Mouse (Mus musculus) midbrain, embryonic 10.5 days (tissue): ENCODE results near the gene Hmmr. TPM values are rescaled to one million over a fixed set of nuclear protein-coding genes. Genes with fewer than 3 reads are reported as not detected.
"Not testable (repeated sequence)": the region's sequence is repeated elsewhere in the genome, so short reads cannot be mapped to it uniquely, and the experiment has no call there.

Experiments
- DNase-seq: peaks from one replicate; pipeline ENCODE4 v3.0.0-alpha.2; 2017; ENCODE audit warnings: low spot score
- H3K27ac ChIP-seq: fragments of 300-500 bp; sonication (generic); replicated peaks from 2 replicates; pipeline ENCODE4 v1.5.1; 2016; ENCODE audit warnings: mild to moderate bottlenecking
- H3K27me3 ChIP-seq: fragments of 300-500 bp; sonication (generic); 2 replicates; pipeline ENCODE4 v1.6.1; 2016; ENCODE audit warnings: low read depth, mild to moderate bottlenecking; ENCODE audit not compliant: poor library complexity, severe bottlenecking
- H3K36me3 ChIP-seq: fragments of 300-500 bp; sonication (generic); 2 replicates; pipeline ENCODE4 v1.6.1; 2016; ENCODE audit warnings: mild to moderate bottlenecking, moderate library complexity
- H3K4me1 ChIP-seq: fragments of 300-500 bp; sonication (generic); 2 replicates; pipeline ENCODE4 v1.6.1; 2016
- H3K4me3 ChIP-seq: fragments of 300-500 bp; sonication (generic); 2 replicates; pipeline ENCODE4 v1.5.1; 2016; ENCODE audit warnings: mild to moderate bottlenecking, moderate library complexity
- H3K9me3 ChIP-seq: fragments of 300-500 bp; sonication (generic); replicated peaks from 2 replicates; pipeline ENCODE4 v1.6.1; 2016; ENCODE audit warnings: mild to moderate bottlenecking
- WGBS: fragments of 180-500 bp; shearing (Covaris S2); methylation state at CpG from one replicate; pipeline ENCODE4 v1.1.7; 2016; 5-methylcytosine and 5-hydroxymethylcytosine counted together
- polyA plus RNA-seq: library from polyadenylated mRNA; unstranded; fragments of >200 nt; fragmentation: Nextera tagmentation; extraction: Ambion mirVana; gene quantifications from 2 replicates; pipeline ENCODE4 v1.2.1, GENCODE M21; 2016

The Hmmr gene
- polyA plus RNA-seq, 1 experiment from 2014 or later = 62.9 TPM

GRCm38 (mm10) chr11:40744348-40744747 is 11.1 kb upstream of the Hmmr start:
- no peak for DNase-seq
- H3K27ac ChIP-seq = no peak overlapping the region
- H3K9me3 ChIP-seq = no peaks in the 10 kb centered on the region
- H3K36me3 ChIP-seq = peaks cover 30% of the 10 kb centered on the region
- no peaks in the 10 kb centered on the region for H3K4me1 ChIP-seq
- WGBS = 81% methylated on average over 3 of the region's 3 CpGs
- no peaks in the 10 kb centered on the region for H3K27me3 ChIP-seq
- no peak overlapping the region for H3K4me3 ChIP-seq

- Histone ChIP-seq H3K4me1 (no peaks in the 10 kb centered on the region), H3K9me3 (no peaks in the 10 kb centered on the region), H3K27ac (no peak overlapping the region), H3K36me3 (peaks cover 52% of the 10 kb centered on the region), H3K27me3 (no peaks in the 10 kb centered on the region), H3K4me3 (no peak overlapping the region)
- no peak for DNase-seq
- 92% methylated on average over 12 of the region's 12 CpGs for WGBS
These were observed 8.5 kb upstream of the Hmmr start for GRCm38 (mm10) chr11:40741605-40742262.

- Histone ChIP-seq H3K27ac (no peak overlapping the region), H3K9me3 (no peaks in the 10 kb centered on the region)
These were observed 4.1 kb upstream of the Hmmr start for GRCm38 (mm10) chr11:40737369-40737768.

DNA sequence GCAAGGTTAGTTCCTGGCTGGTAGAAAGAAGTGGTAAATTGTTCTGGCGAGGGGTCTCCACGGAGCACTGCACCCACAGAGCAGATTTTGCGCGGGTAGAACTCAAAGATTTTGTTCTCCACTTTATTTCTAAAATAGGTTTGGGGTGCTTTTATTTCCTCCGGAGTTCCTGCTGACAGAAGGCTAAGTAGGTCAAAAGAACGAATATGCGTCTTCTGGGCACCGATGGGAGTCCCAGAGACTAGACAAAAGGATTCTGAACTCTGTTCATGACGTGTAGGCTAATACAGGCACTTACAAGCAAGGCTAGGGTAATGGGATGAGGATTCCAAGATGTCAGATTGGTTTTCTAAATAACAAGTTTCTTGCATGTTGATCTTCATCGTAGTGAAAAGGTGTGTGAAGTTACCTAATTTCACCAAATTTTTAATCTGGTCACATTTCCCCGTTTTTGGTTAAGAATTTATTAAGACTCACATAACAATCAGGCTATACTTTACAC is 1.1 kb upstream of the Hmmr start:
- no peaks in the 10 kb centered on the region for H3K27me3 ChIP-seq
- no peak for DNase-seq
- no peaks in the 10 kb centered on the region for H3K9me3 ChIP-seq
- H3K27ac ChIP-seq = peak overlapping the region; percentile 97
- 5% methylated on average over 11 of the region's 11 CpGs for WGBS
- H3K4me1 ChIP-seq = peaks cover 43% of the 10 kb centered on the region
- peak overlapping the region; percentile 91 for H3K4me3 ChIP-seq
- H3K36me3 ChIP-seq = peaks cover 59% of the 10 kb centered on the region

More at GRCm38 (mm10) chr11:40737369-40737768, 4.1 kb upstream of the Hmmr start:
- DNase-seq = no peak
- H3K4me1 ChIP-seq = peaks cover 20% of the 10 kb centered on the region
- no peaks in the 10 kb centered on the region for H3K27me3 ChIP-seq
- H3K36me3 ChIP-seq = peaks cover 68% of the 10 kb centered on the region
- no peak overlapping the region for H3K4me3 ChIP-seq
- 91% methylated on average over 3 of the region's 3 CpGs for WGBS

DNA sequence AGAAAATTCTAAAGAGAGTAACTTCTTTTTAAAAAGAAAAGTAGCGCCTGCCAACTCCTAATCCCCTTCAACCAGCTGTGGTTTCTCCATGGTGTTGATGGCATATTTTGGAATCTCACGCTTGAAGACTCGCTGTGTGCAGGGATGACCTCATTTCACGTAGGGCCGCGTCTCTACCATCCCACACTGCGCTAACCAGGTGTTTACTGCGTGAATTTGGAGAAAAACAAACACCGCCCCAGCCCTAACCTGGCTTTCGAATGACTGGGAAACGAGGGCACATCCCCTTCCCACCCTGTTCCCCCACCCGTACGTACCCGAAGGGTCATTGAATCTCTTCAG is 254 bp downstream of the Hmmr start:
- Histone ChIP-seq H3K27me3 (no peaks in the 10 kb centered on the region), H3K27ac (peak overlapping the region; percentile 97), H3K4me1 (peaks cover 43% of the 10 kb centered on the region), H3K9me3 (no peaks in the 10 kb centered on the region), H3K36me3 (peaks cover 59% of the 10 kb centered on the region), H3K4me3 (peak overlapping the region; percentile 91)
- 2% methylated on average over 14 of the region's 14 CpGs for WGBS
- DNase-seq = no peak

GRCm38 (mm10) chr11:40718324-40718723 is 14.9 kb downstream of the Hmmr start:
- no peaks in the 10 kb centered on the region for H3K27me3 ChIP-seq
- DNase-seq = no peak
- no peak overlapping the region for H3K27ac ChIP-seq
- H3K36me3 ChIP-seq = peaks cover 100% of the 10 kb centered on the region
- no peaks in the 10 kb centered on the region for H3K4me1 ChIP-seq
- no peak overlapping the region for H3K4me3 ChIP-seq
- no peaks in the 10 kb centered on the region for H3K9me3 ChIP-seq

DNA sequence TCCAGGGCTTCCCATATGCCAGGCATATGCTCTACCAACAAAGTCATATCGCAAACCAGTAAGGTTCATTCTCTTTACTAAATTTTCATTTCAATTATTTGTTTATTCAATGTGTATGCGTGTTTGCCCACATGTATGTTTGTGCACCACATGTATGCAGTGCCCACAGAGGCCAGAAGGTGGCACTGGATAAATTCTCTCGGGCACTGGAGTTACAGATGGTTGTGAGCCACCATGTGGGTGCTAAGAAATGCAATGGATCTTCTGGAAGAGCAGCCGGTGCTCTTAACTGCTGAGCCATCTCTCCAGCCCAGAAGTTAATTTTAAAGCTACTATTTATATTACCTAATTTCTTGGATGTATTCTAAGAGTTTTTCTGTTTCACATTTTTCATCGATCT is 17.7 kb downstream of the Hmmr start:
- H3K36me3 ChIP-seq = peaks cover 100% of the 10 kb centered on the region
- no peaks in the 10 kb centered on the region for H3K27me3 ChIP-seq
- no peak for DNase-seq
- H3K9me3 ChIP-seq = no peaks in the 10 kb centered on the region
- WGBS = 93% methylated on average over 5 of the region's 5 CpGs
- H3K4me1 ChIP-seq = no peaks in the 10 kb centered on the region
- H3K27ac ChIP-seq = no peak overlapping the region
- H3K4me3 ChIP-seq = no peak overlapping the region

DNA sequence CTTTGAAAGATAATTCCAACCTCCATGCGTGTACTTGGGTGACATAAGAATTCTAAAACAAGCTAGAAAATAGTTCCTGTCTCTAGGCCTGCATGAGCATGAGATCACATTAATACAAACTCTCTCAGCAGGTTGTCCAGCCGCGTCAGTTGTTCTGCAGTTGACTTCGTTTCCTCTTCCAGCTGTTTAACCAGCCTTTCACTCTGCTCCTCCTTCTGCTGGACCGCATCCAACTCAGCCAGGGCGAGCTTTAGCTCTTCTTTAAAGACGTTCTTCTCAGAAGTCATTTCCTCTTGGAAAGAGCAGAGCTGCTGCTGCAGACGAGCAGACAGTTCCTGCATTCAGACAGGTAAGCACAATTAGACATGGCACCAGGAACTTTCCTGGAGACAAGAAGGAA is 19.4 kb downstream of the Hmmr start:
- 95% methylated on average over 8 of the region's 8 CpGs for WGBS
- DNase-seq = no peak
- H3K27ac ChIP-seq = no peak overlapping the region
- no peaks in the 10 kb centered on the region for H3K27me3 ChIP-seq
- H3K4me3 ChIP-seq = no peak overlapping the region
- H3K36me3 ChIP-seq = peaks cover 100% of the 10 kb centered on the region
- H3K4me1 ChIP-seq = no peaks in the 10 kb centered on the region
- no peaks in the 10 kb centered on the region for H3K9me3 ChIP-seq

- H3K9me3 ChIP-seq, DNase-seq, H3K4me1 ChIP-seq, H3K27ac ChIP-seq, H3K4me3 ChIP-seq, H3K27me3 ChIP-seq: not testable (repeated sequence)
- WGBS = 90% methylated on average over 6 of the region's 6 CpGs
- peaks cover 100% of the 10 kb centered on the region for H3K36me3 ChIP-seq
These were observed 23.3 kb downstream of the Hmmr start for GRCm38 (mm10) chr11:40709899-40710298.

DNA sequence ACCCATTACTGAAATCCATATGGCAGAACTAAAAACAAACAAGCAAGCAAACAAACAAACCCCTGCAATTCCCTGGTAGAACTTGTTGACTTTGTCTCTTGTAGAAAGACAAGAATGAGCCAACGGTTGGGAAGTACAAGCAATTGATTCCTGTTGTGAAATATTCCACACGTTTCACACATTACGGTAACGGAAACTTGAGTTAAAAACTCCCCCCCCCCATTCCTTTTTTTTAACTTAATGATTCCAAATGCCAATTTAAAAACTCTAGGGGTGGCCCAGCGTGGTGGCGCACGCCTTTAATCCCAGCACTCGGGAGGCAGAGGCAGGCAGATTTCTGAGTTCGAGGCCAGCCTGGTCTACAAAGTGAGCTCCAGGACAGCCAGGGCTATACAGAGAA is 38.1 kb downstream of the Hmmr start, which contains the start of gene Mat2b:
TSS of gene Mat2b (minus strand) at position 101 of the 400 bp plus-strand sequence.
- 89% methylated on average over 9 of the region's 9 CpGs for WGBS
- H3K9me3 ChIP-seq = no peaks in the 10 kb centered on the region
- peak within 1 kb of the TSS; percentile 98 for H3K27ac ChIP-seq
- DNase-seq = no peak
- peak within 1 kb of the TSS; percentile 88 for H3K4me3 ChIP-seq
- H3K27me3 ChIP-seq = no peaks in the 10 kb centered on the region
- peaks cover 31% of the 10 kb centered on the region for H3K4me1 ChIP-seq
- peaks cover 8% of the 10 kb centered on the region for H3K36me3 ChIP-seq

DNA sequence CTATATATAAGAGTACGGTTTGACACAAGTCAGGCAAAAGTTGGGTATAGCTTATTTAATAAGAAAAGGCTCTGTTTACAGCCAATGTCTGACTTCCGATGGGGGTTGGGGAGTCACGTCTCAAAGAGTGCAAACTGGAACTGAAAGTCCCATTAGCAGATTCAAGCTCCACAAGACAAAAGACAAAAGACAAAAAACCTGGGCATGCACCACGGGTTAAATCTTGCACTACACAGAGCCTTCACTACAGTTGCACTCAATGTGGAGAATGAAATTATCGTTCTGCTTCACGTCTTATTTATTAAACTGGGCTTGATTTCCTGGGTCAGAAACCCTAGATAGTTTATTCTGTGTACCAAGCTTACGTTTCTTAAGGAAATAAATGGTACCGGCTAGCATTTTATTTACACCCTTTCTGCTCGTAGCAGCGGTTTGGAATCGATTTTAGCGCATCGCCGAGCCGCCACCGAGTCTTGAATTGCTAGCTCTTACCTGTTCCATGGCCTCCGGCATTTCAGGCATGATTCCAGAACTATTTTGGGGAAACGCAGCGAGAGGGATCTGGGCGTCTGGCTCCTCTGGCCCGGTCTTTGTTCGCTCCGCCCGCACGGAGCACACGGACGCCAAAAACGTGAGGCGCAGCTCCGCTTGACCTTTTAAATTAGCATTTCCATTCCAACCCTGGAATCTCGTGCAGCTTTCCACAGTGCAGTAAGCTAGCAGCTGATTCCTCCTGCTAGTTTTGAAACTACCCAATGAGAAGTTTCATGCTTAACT is 38.7 kb downstream of the Hmmr start:
- Histone ChIP-seq H3K4me1 (peaks cover 31% of the 10 kb centered on the region), H3K36me3 (peaks cover 2% of the 10 kb centered on the region), H3K4me3 (peak overlapping the region; percentile 88), H3K9me3 (no peaks in the 10 kb centered on the region), H3K27ac (peak overlapping the region; percentile 98), H3K27me3 (no peaks in the 10 kb centered on the region)
- DNase-seq = peak; percentile 75
- WGBS = under 1% methylated on average over 31 of the region's 31 CpGs

GRCm38 (mm10) chr11:40693366-40693951 is 39.8 kb downstream of the Hmmr start:
- Histone ChIP-seq H3K4me1 (peaks cover 31% of the 10 kb centered on the region), H3K4me3 (peak overlapping the region; percentile 88), H3K9me3 (no peaks in the 10 kb centered on the region), H3K36me3 (0 out of 2 replicates have a peak, but pooled peaks cover under 1% of the 10 kb centered on the region), H3K27me3 (no peaks in the 10 kb centered on the region), H3K27ac (peak overlapping the region; percentile 98)
- DNase-seq = peak; percentile 50
- WGBS = under 1% methylated on average over 16 of the region's 16 CpGs
